Mouse (Mus musculus): Measurements from ENCODE around the gene Abca6. TPM values are rescaled to one million over a fixed set of nuclear protein-coding genes. Genes with fewer than 3 reads are reported as not detected.

The Abca6 gene
- not detected in 2 replicates for polyA plus RNA-seq (2012)

GRCm38 (mm10) chr11:110251534-110251933, at the start of gene Abca6:
TSS of gene Abca6 (minus strand) at chr11:110251776.

GRCm38 (mm10) chr11:110167459-110168251, 83.9 kb downstream of the Abca6 start, which contains the start of gene Abca9:
TSS of gene Abca9 (minus strand) at chr11:110168196.

Other genes with a start within 250 kb of the Abca6 start
- not detected in 2 replicates for gene Abca8a, start 155.8 kb downstream of the Abca6 start, polyA plus RNA-seq (2012)
- gene Abca9, start 83.6 kb downstream of the Abca6 start, polyA plus RNA-seq (2012): 0.09 and 0.18 TPM in 2 replicates
- 0.01 and 0.10 TPM in 2 replicates for gene Abca5, start 85.9 kb upstream of the Abca6 start, polyA plus RNA-seq (2012)
- gene Map2k6, start 147.3 kb upstream of the Abca6 start, polyA plus RNA-seq (2012): 4.7 and 4.9 TPM in 2 replicates